Mouse (Mus musculus): ENCODE results near the gene Trpm5. TPM values are rescaled to one million over a fixed set of nuclear protein-coding genes. Genes with fewer than 3 reads are reported as not detected.

Gene Trpm5
- not detected for polyA plus RNA-seq (2014; fragmentation: Illumina TruSeq; extraction: RNeasy Lipid Tissue Mini Kit (QIAGEN cat#74804); ENCODE audit: low read depth, low replicate concordance)

GRCm38 (mm10) chr7:143094592-143095553 lies at the start of gene Trpm5:
TSS of gene Trpm5 (minus strand) at chr7:143094642.

GRCm38 (mm10) chr7:143106062-143106461 lies 11.6 kb upstream of the Trpm5 start, which contains the start of gene Kcnq1:
TSS of gene Kcnq1 (plus strand) at chr7:143106362.

GRCm38 (mm10) chr7:143068882-143069591 lies 25.4 kb downstream of the Trpm5 start, which contains the start of gene Tssc4:
TSS of gene Tssc4 (plus strand) at chr7:143069249.

GRCm38 (mm10) chr7:143052626-143053007 lies 41.8 kb downstream of the Trpm5 start, which contains the start of gene Cd81:
TSS of gene Cd81 (plus strand) at chr7:143052739.

Other genes with a start within 250 kb of the Trpm5 start
- not detected for gene Th, start 163.5 kb downstream of the Trpm5 start, polyA plus RNA-seq (2014; fragmentation: Illumina TruSeq; extraction: RNeasy Lipid Tissue Mini Kit (QIAGEN cat#74804); ENCODE audit: low read depth, low replicate concordance)
- not detected for gene Ascl2, start 125.4 kb downstream of the Trpm5 start, polyA plus RNA-seq (2014; fragmentation: Illumina TruSeq; extraction: RNeasy Lipid Tissue Mini Kit (QIAGEN cat#74804); ENCODE audit: low read depth, low replicate concordance)
- gene Tspan32, start 89.6 kb downstream of the Trpm5 start, polyA plus RNA-seq (2014; fragmentation: Illumina TruSeq; extraction: RNeasy Lipid Tissue Mini Kit (QIAGEN cat#74804); ENCODE audit: low read depth, low replicate concordance) = 0.36 TPM
- gene Cd81, start 41.9 kb downstream of the Trpm5 start, polyA plus RNA-seq (2014; fragmentation: Illumina TruSeq; extraction: RNeasy Lipid Tissue Mini Kit (QIAGEN cat#74804); ENCODE audit: low read depth, low replicate concordance) = 122 TPM
- 0.73 TPM for gene Tssc4, start 25.4 kb downstream of the Trpm5 start, polyA plus RNA-seq (2014; fragmentation: Illumina TruSeq; extraction: RNeasy Lipid Tissue Mini Kit (QIAGEN cat#74804); ENCODE audit: low read depth, low replicate concordance)
- gene Kcnq1, start 11.7 kb upstream of the Trpm5 start, polyA plus RNA-seq (2014; fragmentation: Illumina TruSeq; extraction: RNeasy Lipid Tissue Mini Kit (QIAGEN cat#74804); ENCODE audit: low read depth, low replicate concordance) = 8.7 TPM